Mouse (Mus musculus) liver, embryonic 14.5 days (tissue): ENCODE results near the gene Cmc2.

Source experiments
- CTCF ChIP-seq: IDR thresholded peaks from 2 replicates; pipeline ENCODE4 v1.5.1; 2016; ENCODE audit warnings: antibody characterized with exemption, low read depth, control low read depth
- EP300 ChIP-seq: IDR thresholded peaks from 2 replicates; pipeline ENCODE4 v1.6.1; 2016; ENCODE audit warnings: antibody characterized with exemption, low read depth

- TF ChIP-seq CTCF, result no peak
- no peak for TF ChIP-seq EP300
Observed at GRCm38 (mm10) chr8:116881396-116881795, 39.9 kb downstream of the Cmc2 start.
